Mouse (Mus musculus) midbrain, embryonic 14.5 days (tissue): Measurements from ENCODE around the gene Cdk19. TPM values are rescaled to one million over a fixed set of nuclear protein-coding genes. Genes with fewer than 3 reads are reported as not detected.

Experiments used
- ATAC-seq: fragments of 200-750 bp; cut with Nextera tagmentation; 2 replicates; pipeline ENCODE4 v1.8.0; 2017; ENCODE audit warnings: moderate number of reproducible peaks, moderate library complexity; ENCODE audit not compliant: low FRiP score, low TSS enrichment
- DNase-seq: peaks from one replicate; pipeline ENCODE4 v3.0.0-alpha.2; 2015
- H3K27ac ChIP-seq: fragments of 300-500 bp; sonication (generic); replicated peaks from 2 replicates; pipeline ENCODE4 v1.5.1; 2014; ENCODE audit warnings: mild to moderate bottlenecking, low read depth, low read length, moderate library complexity
- H3K27me3 ChIP-seq: fragments of 300-500 bp; sonication (generic); 2 replicates; pipeline ENCODE4 v1.6.1; 2014; ENCODE audit warnings: low read length, control low read depth, mixed read lengths; ENCODE audit not compliant: control insufficient read depth, insufficient read depth
- H3K36me3 ChIP-seq: fragments of 300-500 bp; sonication (generic); 2 replicates; pipeline ENCODE4 v1.6.1; 2014; ENCODE audit warnings: low read length, control low read depth; ENCODE audit not compliant: control insufficient read depth, insufficient read depth
- H3K4me1 ChIP-seq: fragments of 300-500 bp; sonication (generic); 2 replicates; pipeline ENCODE4 v1.6.1; 2014; ENCODE audit warnings: mild to moderate bottlenecking, antibody characterized with exemption, low read length, control low read depth; ENCODE audit not compliant: control insufficient read depth, insufficient read depth
- H3K4me2 ChIP-seq: fragments of 300-500 bp; sonication (generic); 2 replicates; pipeline ENCODE4 v1.6.1; 2014; ENCODE audit warnings: mild to moderate bottlenecking, low read length, moderate library complexity
- H3K4me3 ChIP-seq: fragments of 300-500 bp; sonication (generic); replicated peaks from 2 replicates; pipeline ENCODE4 v1.5.1; 2014; ENCODE audit warnings: low read depth, low read length
- H3K9ac ChIP-seq: fragments of 300-500 bp; sonication (generic); replicated peaks from 2 replicates; pipeline ENCODE4 v1.6.1; 2014; ENCODE audit warnings: mild to moderate bottlenecking, low read length, moderate library complexity
- H3K9me3 ChIP-seq: fragments of 300-500 bp; sonication (generic); 2 replicates; pipeline ENCODE4 v1.6.1; 2016; ENCODE audit warnings: low read length, control low read depth, mixed read lengths; ENCODE audit not compliant: control insufficient read depth
- WGBS: fragments of 180-500 bp; shearing (Covaris S2); extraction: QIAGEN DNeasy Blood & Tissue Kit; methylation state at CpG from one replicate; pipeline ENCODE4 v1.1.7; 2014; 5-methylcytosine and 5-hydroxymethylcytosine counted together
- polyA plus RNA-seq: library from polyadenylated mRNA; unstranded; fragments of >200 nt; fragmentation: Nextera tagmentation; extraction: Ambion mirVana; gene quantifications from 2 replicates; pipeline ENCODE4 v1.2.1, GENCODE M21; 2014

Gene Cdk19
- polyA plus RNA-seq, 1 experiment from 2014 or later, result 13.1 TPM

DNA sequence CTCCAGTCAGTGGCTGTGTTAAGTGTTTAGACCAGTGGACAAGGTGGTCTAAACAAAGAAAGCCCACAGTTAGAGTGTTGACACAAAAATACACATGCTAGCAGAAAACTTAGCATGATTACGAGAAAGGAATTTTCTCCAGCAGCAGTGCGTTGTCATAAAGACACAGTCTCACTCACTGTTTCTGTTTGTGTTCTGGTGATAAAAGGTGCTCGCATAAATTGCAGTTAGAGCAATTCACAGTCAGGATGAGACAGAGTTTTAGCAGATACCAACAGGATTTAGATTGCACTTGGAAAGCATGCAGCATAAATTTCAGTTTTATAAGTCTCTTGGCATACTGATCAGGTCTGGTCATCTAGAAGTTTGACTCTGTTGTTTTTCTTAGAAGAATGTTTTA is 59.5 kb downstream of the Cdk19 start:
- no peak for DNase-seq

DNA sequence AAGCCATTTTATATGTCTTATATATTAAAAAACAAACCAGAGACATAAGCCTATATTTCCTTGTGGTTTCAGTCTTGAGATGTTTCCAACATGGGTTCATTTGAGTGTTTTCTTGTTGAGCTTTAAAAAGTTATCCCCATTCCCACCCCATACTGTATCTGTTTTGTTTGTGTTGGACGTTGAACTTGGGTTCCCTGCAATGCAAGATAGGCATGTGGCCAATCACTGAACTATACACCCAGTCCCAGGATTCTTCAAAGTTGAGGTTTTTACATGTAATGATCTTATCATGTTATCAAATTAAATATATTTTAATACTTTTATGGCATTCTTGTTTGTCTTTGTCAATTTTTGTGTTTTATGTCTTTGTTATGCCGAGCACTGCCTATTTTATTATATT is 60.0 kb downstream of the Cdk19 start:
- Histone ChIP-seq H3K27ac (no peak overlapping the region), H3K9ac (no peak overlapping the region), H3K27me3 (no peaks in the 10 kb centered on the region), H3K9me3 (no peaks in the 10 kb centered on the region), H3K4me1 (no peaks in the 10 kb centered on the region), H3K4me2 (no peak overlapping the region), H3K36me3 (no peaks in the 10 kb centered on the region), H3K4me3 (no peak overlapping the region)
- 83% methylated on average over 2 of the region's 2 CpGs for WGBS
- ATAC-seq, result no peak
- no peak for DNase-seq

More for the DNA sequence above, 59.5 kb downstream of the Cdk19 start:
- Histone ChIP-seq H3K27me3 (no peaks in the 10 kb centered on the region), H3K9ac (no peak overlapping the region), H3K36me3 (no peaks in the 10 kb centered on the region), H3K4me1 (no peaks in the 10 kb centered on the region), H3K27ac (no peak overlapping the region), H3K4me2 (no peak overlapping the region), H3K9me3 (no peaks in the 10 kb centered on the region), H3K4me3 (no peak overlapping the region)
- whole genome bisulfite sequencing, result 89% methylated on average over 3 of the region's 3 CpGs
- no peak for ATAC-seq

DNA sequence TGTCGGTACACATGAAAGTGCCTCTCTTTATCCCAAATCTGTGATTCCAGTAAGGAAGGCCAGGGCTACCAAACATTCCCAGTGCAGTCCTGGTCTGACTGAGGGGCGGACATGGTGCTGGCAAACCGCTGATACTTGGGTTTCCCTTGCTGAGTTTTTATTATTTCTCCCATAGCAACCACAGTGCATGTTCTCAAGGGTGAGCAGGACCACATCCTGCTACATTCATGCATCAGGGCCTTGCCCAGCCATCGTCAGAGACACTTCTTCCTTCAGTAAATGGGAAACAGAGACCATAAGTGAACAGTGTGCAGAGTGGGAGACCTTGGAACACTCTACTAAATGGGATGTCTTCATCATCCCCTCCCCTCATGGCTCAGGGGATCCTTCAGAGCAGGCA is 60.9 kb downstream of the Cdk19 start:
- H3K27me3 ChIP-seq, result no peaks in the 10 kb centered on the region
- no peaks in the 10 kb centered on the region for H3K4me1 ChIP-seq
- no peaks in the 10 kb centered on the region for H3K36me3 ChIP-seq
- WGBS, result 91% methylated on average over 4 of the region's 4 CpGs
- ATAC-seq, result no peak
- no peak for DNase-seq
- no peak overlapping the region for H3K4me2 ChIP-seq
- H3K4me3 ChIP-seq, result no peak overlapping the region
- H3K9ac ChIP-seq, result no peak overlapping the region
- no peak overlapping the region for H3K27ac ChIP-seq
- H3K9me3 ChIP-seq, result no peaks in the 10 kb centered on the region

DNA sequence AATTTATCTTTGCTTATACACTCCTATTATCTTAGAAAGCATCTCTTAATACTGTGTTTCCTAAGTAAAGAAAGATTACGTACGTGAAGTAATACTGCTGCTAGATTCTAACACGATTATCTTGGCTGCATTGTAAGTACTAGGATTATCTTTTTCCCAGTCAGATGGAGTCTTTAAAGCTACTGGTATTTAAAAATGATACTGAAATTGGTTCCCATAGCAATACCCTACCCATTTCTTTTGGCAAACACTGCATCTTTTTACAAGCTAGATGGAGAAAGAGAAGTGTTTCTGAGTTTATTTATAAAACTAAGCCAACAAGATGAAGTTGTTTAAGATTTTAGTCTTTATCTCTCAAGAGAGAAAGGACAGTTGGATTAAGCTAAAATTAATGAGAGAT is 67.3 kb downstream of the Cdk19 start:
- no peaks in the 10 kb centered on the region for H3K9me3 ChIP-seq
- no peak overlapping the region for H3K9ac ChIP-seq
- H3K4me3 ChIP-seq, result no peak overlapping the region
- no peak overlapping the region for H3K27ac ChIP-seq
- WGBS, result 75% methylated on average over 3 of the region's 3 CpGs
- DNase-seq (no peak), ATAC-seq (no peak)
- H3K4me1 ChIP-seq, result no peaks in the 10 kb centered on the region
- H3K27me3 ChIP-seq, result no peaks in the 10 kb centered on the region
- H3K4me2 ChIP-seq, result no peak overlapping the region
- H3K36me3 ChIP-seq, result no peaks in the 10 kb centered on the region

- H3K9me3 ChIP-seq, result no peaks in the 10 kb centered on the region
- H3K27ac ChIP-seq, result no peak overlapping the region
- H3K4me2 ChIP-seq, result no peak overlapping the region
- no peaks in the 10 kb centered on the region for H3K36me3 ChIP-seq
- no peaks in the 10 kb centered on the region for H3K4me1 ChIP-seq
- ATAC-seq (no peak), DNase-seq (no peak)
- no peaks in the 10 kb centered on the region for H3K27me3 ChIP-seq
- 89% methylated on average over 2 of the region's 2 CpGs for WGBS
- no peak overlapping the region for H3K4me3 ChIP-seq
- no peak overlapping the region for H3K9ac ChIP-seq
Observed at GRCm38 (mm10) chr10:40409336-40409735, 70.0 kb downstream of the Cdk19 start.

GRCm38 (mm10) chr10:40411370-40411769 is 72.0 kb downstream of the Cdk19 start:
- Histone ChIP-seq H3K27me3 (no peaks in the 10 kb centered on the region), H3K4me1 (no peaks in the 10 kb centered on the region), H3K36me3 (no peaks in the 10 kb centered on the region), H3K9ac (no peak overlapping the region), H3K4me2 (no peak overlapping the region), H3K4me3 (no peak overlapping the region), H3K9me3 (no peaks in the 10 kb centered on the region), H3K27ac (no peak overlapping the region)
- WGBS, result 96% methylated on average over 2 of the region's 2 CpGs
- ATAC-seq, result no peak
- DNase-seq, result no peak

DNA sequence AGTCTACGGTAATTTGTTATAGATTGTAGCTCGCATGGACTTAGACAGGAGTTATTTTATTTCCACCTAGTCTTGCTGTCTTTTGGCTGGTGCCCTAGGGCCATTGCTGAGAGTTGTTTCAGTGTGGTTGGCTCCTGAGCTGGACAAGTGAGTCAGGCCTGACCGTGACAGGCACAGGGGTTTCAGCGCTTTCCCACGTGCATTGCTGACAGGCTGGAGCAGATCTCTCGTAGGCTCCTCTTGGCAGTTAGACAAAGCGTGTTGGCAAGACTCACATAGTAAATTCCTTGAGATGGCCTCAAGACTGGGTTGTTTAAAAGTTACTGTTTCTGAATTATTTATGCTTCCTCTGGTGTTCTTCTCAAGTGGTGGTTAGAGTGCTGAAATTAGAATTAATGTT is 77.6 kb downstream of the Cdk19 start:
- no peaks in the 10 kb centered on the region for H3K9me3 ChIP-seq
- WGBS, result 80% methylated on average over 7 of the region's 7 CpGs
- no peak overlapping the region for H3K27ac ChIP-seq
- H3K4me2 ChIP-seq, result no peak overlapping the region
- no peaks in the 10 kb centered on the region for H3K36me3 ChIP-seq
- no peak for ATAC-seq
- H3K4me1 ChIP-seq, result no peaks in the 10 kb centered on the region
- no peak overlapping the region for H3K9ac ChIP-seq
- DNase-seq, result no peak
- H3K4me3 ChIP-seq, result no peak overlapping the region
- no peaks in the 10 kb centered on the region for H3K27me3 ChIP-seq

DNA sequence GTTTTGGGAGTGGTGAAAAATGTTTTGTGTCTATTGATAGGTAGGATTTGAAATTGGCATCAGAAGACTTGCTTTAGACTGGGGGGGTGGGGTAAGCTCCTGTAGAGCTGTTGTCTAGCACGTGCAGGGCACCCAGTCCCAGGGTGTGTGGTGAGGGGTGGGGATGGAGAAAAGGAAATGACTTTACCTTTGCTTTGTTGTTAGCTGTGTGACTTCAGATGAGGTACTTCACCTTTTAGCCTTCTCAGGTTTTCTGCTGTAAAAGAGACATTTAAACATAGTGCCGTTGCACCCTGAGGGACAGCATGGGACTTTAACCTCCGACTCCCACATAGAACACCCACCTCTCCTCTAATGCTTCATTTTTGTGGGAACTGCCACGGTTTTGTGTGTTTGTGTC is 80.5 kb downstream of the Cdk19 start:
- Histone ChIP-seq H3K9me3 (no peaks in the 10 kb centered on the region), H3K4me2 (no peak overlapping the region), H3K27me3 (no peaks in the 10 kb centered on the region), H3K9ac (no peak overlapping the region), H3K4me1 (no peaks in the 10 kb centered on the region), H3K27ac (no peak overlapping the region), H3K36me3 (no peaks in the 10 kb centered on the region), H3K4me3 (no peak overlapping the region)
- no peak for DNase-seq
- 82% methylated on average over 4 of the region's 4 CpGs for WGBS
- ATAC-seq, result no peak

DNA sequence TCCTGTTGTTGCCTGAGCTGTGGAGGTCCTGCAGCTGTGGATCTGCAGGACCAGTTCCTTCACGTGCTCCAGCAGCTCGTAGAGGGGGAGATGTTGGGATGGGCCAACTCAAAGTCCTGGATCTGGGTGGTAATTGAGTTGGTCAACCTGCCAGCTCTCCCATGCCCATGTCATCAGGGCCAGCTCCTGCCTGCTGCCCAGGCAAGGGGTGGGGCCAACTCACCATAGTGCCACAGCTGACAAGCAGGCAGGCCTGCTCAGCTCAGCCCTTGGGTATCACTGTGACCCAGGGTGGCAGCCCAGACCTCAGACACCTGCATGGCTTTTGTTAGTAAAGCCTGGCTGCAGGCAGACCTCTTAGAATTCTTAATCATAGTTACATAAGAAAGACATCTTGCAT is 81.3 kb downstream of the Cdk19 start:
- H3K4me2 ChIP-seq, result no peak overlapping the region
- no peaks in the 10 kb centered on the region for H3K9me3 ChIP-seq
- H3K4me3 ChIP-seq, result no peak overlapping the region
- DNase-seq (no peak), ATAC-seq (no peak)
- H3K9ac ChIP-seq, result no peak overlapping the region
- H3K4me1 ChIP-seq, result peaks cover 3% of the 10 kb centered on the region; the same call in 1 of the 2 replicates
- no peaks in the 10 kb centered on the region for H3K36me3 ChIP-seq
- no peak overlapping the region for H3K27ac ChIP-seq
- H3K27me3 ChIP-seq, result no peaks in the 10 kb centered on the region
- 87% methylated on average over 2 of the region's 2 CpGs for WGBS
